Mouse (Mus musculus): Measurements from ENCODE around the gene Gm8356.
"Not testable (repeated sequence)": the region's sequence is repeated elsewhere in the genome, so short reads cannot be mapped to it uniquely, and the experiment has no call there.

GRCm38 (mm10) chr14:6537190-6537589 is at the start of gene Gm8356:
- TF ChIP-seq CTCF, EP300 (IDR thresholded peaks at IDR 0.05; ENCODE audit: low read depth): not testable (repeated sequence)

Measured in liver, embryonic 14.5 days (tissue).